Mouse (Mus musculus) heart, postnatal 36 days (tissue): Measurements from ENCODE around the gene Mars2. TPM values are rescaled to one million over a fixed set of nuclear protein-coding genes. Genes with fewer than 3 reads are reported as not detected.

Experiments
- total RNA-seq, 2 experiments: library from RNA; stranded (reverse); gene quantifications; 2 replicates each; pipeline ENCODE4 v1.2.3; 2021

Gene Mars2
- total RNA-seq, 2 experiments from 2014 or later, result 4.6 to 4.9 TPM

Other genes starting within 250 kb of the Mars2 start
- gene Sf3b1, start 209.7 kb upstream of the Mars2 start, total RNA-seq, result 10 to 100 TPM; 76.4 to 83.0 TPM
- 10 to 100 TPM; 38.0 to 76.2 TPM for gene Coq10b, start 184.4 kb upstream of the Mars2 start, total RNA-seq
- gene Hspe1, start 149.0 kb upstream of the Mars2 start, total RNA-seq, result 100 to 1,000 TPM; 167 to 177 TPM
- 100 to 1,000 TPM; 382 to 415 TPM for gene Hspd1, start 148.9 kb upstream of the Mars2 start, total RNA-seq
- 10 to 100 TPM; 30.3 to 35.4 TPM for gene Mob4, start 105.9 kb upstream of the Mars2 start, total RNA-seq
- gene Rftn2, start 10.4 kb upstream of the Mars2 start, total RNA-seq, result 10 to 100 TPM; 12.7 to 13.9 TPM
- not detected for gene Boll, start 126.3 kb downstream of the Mars2 start, total RNA-seq
- 1 to 10 TPM; 3.9 to 4.4 TPM for gene Plcl1, start 168.7 kb downstream of the Mars2 start, total RNA-seq